Mouse (Mus musculus) forebrain, embryonic 16.5 days (tissue): ENCODE measurements around the gene Zfpl1. TPM values are rescaled to one million over a fixed set of nuclear protein-coding genes. Genes with fewer than 3 reads are reported as not detected.
A peak's percentile ranks its signal among the peaks of the same experiment; 100 is the strongest.

Experiments used
- ATAC-seq: fragments of 200-750 bp; cut with Nextera tagmentation; 2 replicates; pipeline ENCODE4 v1.8.0; 2017; ENCODE audit warnings: mild to moderate bottlenecking, moderate library complexity
- H3K27ac ChIP-seq: fragments of 300-500 bp; sonication (generic); 2 replicates; pipeline ENCODE4 v1.5.1; 2014; ENCODE audit warnings: low read length, control low read depth
- H3K27me3 ChIP-seq: fragments of 300-500 bp; sonication (generic); replicated peaks from 2 replicates; pipeline ENCODE4 v1.6.1; 2014; ENCODE audit warnings: low read length; ENCODE audit not compliant: control insufficient read depth, insufficient read depth
- H3K36me3 ChIP-seq: fragments of 300-500 bp; sonication (generic); 2 replicates; pipeline ENCODE4 v1.6.1; 2014; ENCODE audit not compliant: control insufficient read depth, insufficient read depth
- H3K4me1 ChIP-seq: fragments of 300-500 bp; sonication (generic); replicated peaks from 2 replicates; pipeline ENCODE4 v1.6.1; 2014; ENCODE audit warnings: low read length; ENCODE audit not compliant: control insufficient read depth, insufficient read depth
- H3K4me2 ChIP-seq: fragments of 300-500 bp; sonication (generic); 2 replicates; pipeline ENCODE4 v1.6.1; 2014; ENCODE audit warnings: mild to moderate bottlenecking, low read length, control low read depth
- H3K4me3 ChIP-seq: fragments of 300-500 bp; sonication (generic); replicated peaks from 2 replicates; pipeline ENCODE4 v1.5.1; 2014; ENCODE audit warnings: mild to moderate bottlenecking, low read length, control low read depth
- H3K9ac ChIP-seq: fragments of 300-500 bp; sonication (generic); replicated peaks from 2 replicates; pipeline ENCODE4 v1.6.1; 2014; ENCODE audit warnings: low read depth, low read length, control low read depth
- H3K9me3 ChIP-seq: fragments of 300-500 bp; sonication (generic); 2 replicates; pipeline ENCODE4 v1.6.1; 2016; ENCODE audit warnings: low read length; ENCODE audit not compliant: control insufficient read depth
- WGBS: fragments of 180-500 bp; shearing (Covaris S2); extraction: QIAGEN DNeasy Blood & Tissue Kit; methylation state at CpG from one replicate; pipeline ENCODE4 v1.1.7; 2014; 5-methylcytosine and 5-hydroxymethylcytosine counted together
- polyA plus RNA-seq: library from polyadenylated mRNA; unstranded; fragments of >200 nt; fragmentation: Nextera tagmentation; extraction: Ambion mirVana; gene quantifications from 2 replicates; pipeline ENCODE4 v1.2.1, GENCODE M21; 2015

Gene Zfpl1
- polyA plus RNA-seq, 1 experiment from 2014 or later = 85.7 TPM

- WGBS = 64% methylated on average over 8 of the region's 8 CpGs
- ATAC-seq = no peak
Measured at GRCm38 (mm10) chr19:6123330-6123729, 38.6 kb upstream of the Zfpl1 start.

GRCm38 (mm10) chr19:6121761-6122160 lies 37.0 kb upstream of the Zfpl1 start:
- Histone ChIP-seq H3K36me3 (no peaks in the 10 kb centered on the region), H3K4me1 (peaks cover 23% of the 10 kb centered on the region), H3K27me3 (no peaks in the 10 kb centered on the region), H3K9ac (no peak overlapping the region), H3K4me2 (no peak overlapping the region), H3K9me3 (no peaks in the 10 kb centered on the region), H3K4me3 (no peak overlapping the region), H3K27ac (no peak overlapping the region)
- 35% methylated on average over 19 of the region's 19 CpGs for WGBS
- no peak for ATAC-seq

More at GRCm38 (mm10) chr19:6123330-6123729, 38.6 kb upstream of the Zfpl1 start:
- Histone ChIP-seq H3K27me3 (no peaks in the 10 kb centered on the region), H3K4me2 (no peak overlapping the region), H3K27ac (no peak overlapping the region), H3K4me3 (no peak overlapping the region), H3K4me1 (peaks cover 15% of the 10 kb centered on the region), H3K9ac (no peak overlapping the region), H3K9me3 (no peaks in the 10 kb centered on the region), H3K36me3 (no peaks in the 10 kb centered on the region)

GRCm38 (mm10) chr19:6118677-6119185 lies 34.0 kb upstream of the Zfpl1 start:
- Histone ChIP-seq H3K9me3 (no peaks in the 10 kb centered on the region), H3K4me2 (peak overlapping the region; percentile 76), H3K9ac (peak overlapping the region; percentile 88), H3K36me3 (peaks cover 15% of the 10 kb centered on the region), H3K4me3 (peak overlapping the region; percentile 88), H3K27ac (peak overlapping the region; percentile 95), H3K27me3 (no peaks in the 10 kb centered on the region), H3K4me1 (peaks cover 26% of the 10 kb centered on the region)
- ATAC-seq = peak; percentile 56; the same call in 1 of the 2 replicates
- under 1% methylated on average over 8 of the region's 8 CpGs for WGBS

- Histone ChIP-seq H3K27me3 (no peaks in the 10 kb centered on the region), H3K27ac (peak within 1 kb of the TSS; percentile 95), H3K36me3 (peaks cover 15% of the 10 kb centered on the region), H3K9me3 (no peaks in the 10 kb centered on the region), H3K4me1 (peaks cover 21% of the 10 kb centered on the region), H3K9ac (peak within 1 kb of the TSS; percentile 88), H3K4me3 (peak within 1 kb of the TSS; percentile 88), H3K4me2 (peak within 1 kb of the TSS; percentile 76)
- under 1% methylated on average over 77 of the region's 77 CpGs for WGBS
- peak; percentile 93 for ATAC-seq
Measured at GRCm38 (mm10) chr19:6117986-6118676, 33.4 kb upstream of the Zfpl1 start, which contains the start of gene Sac3d1. Gene Sac3d1, minus strand, starts transcription at chr19:6118650.

GRCm38 (mm10) chr19:6117346-6117985 lies 32.7 kb upstream of the Zfpl1 start:
- H3K4me3 ChIP-seq = peak overlapping the region; percentile 88
- no peaks in the 10 kb centered on the region for H3K27me3 ChIP-seq
- ATAC-seq = no peak; the same call in 1 of the 2 replicates
- peaks cover 15% of the 10 kb centered on the region for H3K36me3 ChIP-seq
- no peaks in the 10 kb centered on the region for H3K9me3 ChIP-seq
- peaks cover 21% of the 10 kb centered on the region for H3K4me1 ChIP-seq
- peak overlapping the region; percentile 95 for H3K27ac ChIP-seq
- H3K9ac ChIP-seq = peak overlapping the region; percentile 88
- H3K4me2 ChIP-seq = peak overlapping the region; percentile 76
- 4% methylated on average over 32 of the region's 32 CpGs for WGBS

GRCm38 (mm10) chr19:6116113-6116850 lies 31.5 kb upstream of the Zfpl1 start:
- ATAC-seq = no peak
- no peak overlapping the region; the same call in 1 of the 2 replicates for H3K4me2 ChIP-seq
- no peaks in the 10 kb centered on the region for H3K27me3 ChIP-seq
- peaks cover 15% of the 10 kb centered on the region for H3K36me3 ChIP-seq
- H3K27ac ChIP-seq = no peak overlapping the region
- no peaks in the 10 kb centered on the region for H3K9me3 ChIP-seq
- no peak overlapping the region for H3K4me3 ChIP-seq
- 89% methylated on average over 14 of the region's 15 CpGs for WGBS
- H3K4me1 ChIP-seq = peaks cover 21% of the 10 kb centered on the region
- H3K9ac ChIP-seq = no peak overlapping the region

GRCm38 (mm10) chr19:6113116-6113515 lies 28.4 kb upstream of the Zfpl1 start:
- WGBS = 80% methylated on average over 6 of the region's 6 CpGs
- no peak for ATAC-seq

GRCm38 (mm10) chr19:6105586-6105985 lies 20.8 kb upstream of the Zfpl1 start, which contains the start of gene Naaladl1:
Gene Naaladl1, plus strand, starts transcription at chr19:6105782.
- H3K4me2 ChIP-seq = no peak within 1 kb of the TSS
- no peaks in the 10 kb centered on the region for H3K27me3 ChIP-seq
- no peak within 1 kb of the TSS for H3K27ac ChIP-seq
- no peak within 1 kb of the TSS for H3K4me3 ChIP-seq
- H3K4me1 ChIP-seq = no peaks in the 10 kb centered on the region
- H3K9ac ChIP-seq = no peak within 1 kb of the TSS
- no peak for ATAC-seq
- 88% methylated on average over 7 of the region's 7 CpGs for WGBS
- H3K9me3 ChIP-seq = no peaks in the 10 kb centered on the region
- no peaks in the 10 kb centered on the region for H3K36me3 ChIP-seq

More at GRCm38 (mm10) chr19:6113116-6113515, 28.4 kb upstream of the Zfpl1 start:
- no peak overlapping the region for H3K4me3 ChIP-seq
- no peak overlapping the region for H3K9ac ChIP-seq
- H3K27ac ChIP-seq = no peak overlapping the region
- no peaks in the 10 kb centered on the region for H3K27me3 ChIP-seq
- H3K4me2 ChIP-seq = no peak overlapping the region
- no peaks in the 10 kb centered on the region for H3K9me3 ChIP-seq
- peaks cover 15% of the 10 kb centered on the region for H3K36me3 ChIP-seq
- H3K4me1 ChIP-seq = peaks cover 11% of the 10 kb centered on the region

- no peaks in the 10 kb centered on the region for H3K36me3 ChIP-seq
- no peaks in the 10 kb centered on the region for H3K9me3 ChIP-seq
- H3K4me1 ChIP-seq = no peaks in the 10 kb centered on the region
- H3K9ac ChIP-seq = no peak overlapping the region
- no peak for ATAC-seq
- no peak overlapping the region for H3K27ac ChIP-seq
- no peak overlapping the region for H3K4me3 ChIP-seq
- no peak overlapping the region for H3K4me2 ChIP-seq
- WGBS = 81% methylated on average over 4 of the region's 4 CpGs
- H3K27me3 ChIP-seq = no peaks in the 10 kb centered on the region
Measured at GRCm38 (mm10) chr19:6104476-6104875, 19.7 kb upstream of the Zfpl1 start.
